Mouse (Mus musculus) lung, postnatal 10 days (tissue): Measurements from ENCODE around the gene Polr2i.
A peak's percentile ranks its signal among the peaks of the same experiment; 100 is the strongest.

ENCODE experiments used
- DNase-seq: peaks from one replicate; pipeline ENCODE4 v3.0.0; 2021

Polr2i gene

DNA sequence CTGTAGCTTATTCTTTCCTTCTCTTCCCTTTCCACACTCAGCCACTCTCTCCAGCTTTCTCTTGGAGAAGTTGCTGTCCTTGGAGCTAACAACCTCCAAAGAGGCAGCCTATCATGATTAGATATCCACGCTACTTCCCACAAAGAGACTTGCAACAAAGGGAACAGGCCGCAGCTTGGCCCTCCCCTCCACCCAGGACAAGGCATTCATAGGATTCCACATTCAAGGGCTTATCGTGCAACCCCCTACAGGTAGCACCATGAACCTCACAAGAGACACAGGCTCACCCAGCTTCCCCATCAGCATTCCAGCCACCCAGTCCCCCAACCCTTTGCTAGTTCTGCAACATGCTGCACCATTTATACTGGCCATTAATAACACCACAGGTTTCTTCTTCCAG, 35.0 kb downstream of the Polr2i start:
- no peak for DNase-seq

DNA sequence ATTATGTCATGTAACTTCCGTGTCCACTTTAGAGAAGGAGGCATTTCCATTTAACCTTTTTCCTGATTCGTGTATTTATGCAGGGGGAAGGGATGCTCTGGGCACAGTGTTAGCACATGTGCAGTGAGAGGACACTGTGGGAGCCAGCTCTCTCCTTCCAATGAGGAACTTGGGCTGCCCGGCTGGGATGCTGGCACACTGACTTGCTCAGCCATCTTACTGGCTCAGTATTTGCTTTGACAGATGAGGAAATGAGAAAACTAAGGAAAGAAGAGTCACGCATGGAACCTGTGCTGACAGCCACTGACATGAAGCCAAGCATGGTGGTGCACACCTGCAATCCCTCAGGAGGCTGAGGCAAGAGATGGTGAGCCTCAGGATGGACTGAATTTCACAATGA, 37.9 kb downstream of the Polr2i start:
- no peak for DNase-seq

- peak; percentile 54 for DNase-seq
Observed at GRCm38 (mm10) chr7:30274383-30274782, 42.6 kb downstream of the Polr2i start.

DNA sequence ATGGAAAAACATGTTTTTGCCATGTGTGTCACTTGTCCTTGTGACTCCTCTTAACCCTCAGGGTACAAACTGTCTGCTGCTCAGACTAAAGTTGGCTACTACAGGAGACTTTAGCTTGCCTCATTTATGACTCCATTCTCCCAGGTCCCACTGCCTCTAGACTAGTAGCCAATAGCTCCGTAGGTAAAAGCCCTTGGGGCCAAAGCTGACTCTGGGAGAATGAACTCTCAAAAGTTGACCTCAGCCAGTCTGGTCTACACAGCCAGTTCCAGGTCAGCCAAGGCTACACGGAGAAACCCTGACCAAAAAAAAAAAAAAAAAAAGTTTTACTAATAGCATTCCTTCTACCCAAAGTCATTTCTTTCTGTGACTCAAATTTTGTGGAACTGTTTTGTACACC, 47.2 kb downstream of the Polr2i start:
- DNase-seq, result no peak

GRCm38 (mm10) chr7:30279536-30279935, 47.8 kb downstream of the Polr2i start:
- no peak for DNase-seq

DNA sequence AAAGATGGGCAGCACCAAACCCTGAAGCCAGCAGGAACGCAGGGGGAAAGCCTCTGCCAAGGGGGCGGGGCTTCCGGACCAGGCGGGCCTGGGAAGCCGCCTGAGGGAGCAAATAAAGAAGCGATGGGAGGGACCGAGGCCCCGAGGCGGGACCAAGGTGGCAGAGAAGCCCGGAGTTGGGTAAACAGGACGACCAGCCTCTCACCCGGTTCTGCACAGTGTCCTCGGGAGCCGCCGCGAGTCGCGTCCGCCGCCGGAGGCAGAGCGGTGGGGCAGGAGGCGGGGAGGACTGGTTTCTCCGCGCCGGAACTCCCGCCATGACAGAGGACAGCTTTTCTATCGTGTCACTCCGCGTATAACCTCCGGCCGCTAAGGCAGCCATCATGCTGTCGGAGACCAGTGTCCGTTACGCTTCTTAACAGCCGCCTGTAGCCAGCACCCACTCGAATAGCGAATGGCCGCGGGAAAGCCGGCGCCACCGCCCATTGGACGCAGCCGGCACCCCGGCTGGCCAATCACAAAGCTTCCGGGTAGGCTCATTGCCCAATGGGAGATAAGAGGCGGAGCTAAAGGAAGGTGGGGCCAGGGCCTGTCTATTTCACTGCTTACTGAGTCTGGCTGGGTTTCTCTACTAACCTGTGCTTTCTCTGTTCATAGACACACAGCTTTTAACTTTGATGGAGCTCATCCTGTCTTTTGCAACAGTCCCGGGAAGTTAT, 48.4 kb downstream of the Polr2i start, which contains the start of the genes Thap8 and Wdr62:
Thap8 (plus strand) TSS at position 144 of the 719 bp plus-strand sequence.
Wdr62 (minus strand) TSS at position 469 of the 719 bp plus-strand sequence.
- DNase-seq, result peak; percentile 96

DNA sequence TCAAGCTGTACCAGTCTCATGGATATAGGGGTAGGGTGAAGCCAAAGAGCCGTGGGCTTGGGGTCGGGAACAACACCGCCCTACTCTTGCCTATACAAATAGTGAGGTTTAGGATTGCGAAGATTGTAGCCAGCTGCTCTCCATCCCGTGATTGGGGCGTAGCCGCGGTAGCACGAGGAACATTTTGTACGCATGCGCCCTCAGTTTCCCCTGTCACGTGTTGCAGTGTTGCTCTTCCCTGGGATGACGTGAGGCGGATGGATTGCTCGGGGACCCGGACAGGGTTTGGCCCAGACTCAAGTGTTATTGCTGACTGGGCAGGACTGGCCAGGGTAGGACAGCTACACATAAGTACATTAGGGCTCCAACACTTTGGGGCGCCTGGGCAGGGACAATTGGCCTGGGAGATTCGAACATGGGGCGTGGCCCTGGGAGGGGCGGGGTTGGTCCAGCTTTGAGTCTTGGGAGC, 49.0 kb downstream of the Polr2i start:
- peak; percentile 96 for DNase-seq

GRCm38 (mm10) chr7:30281522-30281921, 49.8 kb downstream of the Polr2i start:
- DNase-seq, result no peak

DNA sequence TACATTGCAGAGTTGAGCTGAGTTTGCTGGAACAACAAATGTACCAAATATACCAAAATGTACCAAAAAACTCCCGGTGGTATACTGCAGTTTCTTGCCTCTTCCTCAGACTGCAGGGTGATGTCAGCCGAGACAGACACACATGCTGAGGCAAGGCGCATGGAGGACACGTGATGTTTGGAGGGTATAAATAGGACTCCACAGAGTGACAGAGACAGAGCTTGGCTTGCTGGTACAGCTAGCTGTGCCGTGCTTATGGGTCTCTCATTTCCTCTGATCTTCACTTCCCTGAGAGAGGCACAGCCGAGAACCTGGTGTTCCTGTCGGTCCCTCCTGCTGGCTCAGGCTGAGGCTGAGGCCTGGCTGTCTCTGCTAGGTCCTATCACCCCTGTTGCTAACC, 51.0 kb downstream of the Polr2i start:
- no peak for DNase-seq
